Mouse (Mus musculus): ENCODE measurements around the gene Dock10. TPM values are rescaled to one million over a fixed set of nuclear protein-coding genes. Genes with fewer than 3 reads are reported as not detected.

Gene Dock10
- polyA plus RNA-seq, 1 experiment from 2014 or later, result 2.7 TPM

- Histone ChIP-seq H3K36me3 (ENCODE audit: control insufficient read depth, insufficient read depth, low read length) (no peaks in the 10 kb centered on the region), H3K9ac (ENCODE audit: low read length) (no peak overlapping the region), H3K27ac (ENCODE audit: low read depth, low read length) (no peak overlapping the region), H3K27me3 (ENCODE audit: control insufficient read depth, insufficient read depth, low read length) (no peaks in the 10 kb centered on the region), H3K4me2 (ENCODE audit: low read depth, low read length, severe bottlenecking) (no peak overlapping the region), H3K4me1 (replicated peaks; ENCODE audit: control insufficient read depth, insufficient read depth, low read length) (no peaks in the 10 kb centered on the region), H3K4me3 (ENCODE audit: low read depth, low read length) (no peak overlapping the region), H3K9me3 (ENCODE audit: control insufficient read depth, low read length) (no peaks in the 10 kb centered on the region)
- DNase-seq (ENCODE audit: low spot score) (no peak), ATAC-seq (replicated peaks; ENCODE audit: low FRiP score) (no peak)
- WGBS, result 83% methylated on average over 1 of the region's 1 CpGs
Observed at GRCm38 (mm10) chr1:80655854-80656253, 102.5 kb downstream of the Dock10 start.

DNA sequence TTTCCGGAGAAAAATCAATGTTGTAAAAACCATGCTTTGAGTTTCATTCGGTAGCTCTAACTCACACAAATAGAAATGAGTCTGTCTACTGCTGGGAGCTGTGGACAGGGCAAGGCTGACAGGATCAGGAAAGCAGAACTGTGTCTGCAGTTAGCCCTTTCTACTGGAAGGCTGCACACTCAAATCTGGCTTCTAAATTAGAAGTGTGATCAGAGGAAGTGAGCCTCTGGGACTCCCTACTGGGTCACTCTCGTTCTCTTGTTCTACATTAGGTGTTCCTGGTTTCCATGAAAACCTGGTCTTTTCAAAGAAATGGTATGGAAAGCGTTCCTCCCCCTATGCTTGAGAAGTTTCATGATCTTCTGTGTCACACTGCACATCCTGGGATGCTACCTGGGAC, 103.1 kb downstream of the Dock10 start:
- ATAC-seq (replicated peaks; ENCODE audit: low FRiP score) (no peak), DNase-seq (ENCODE audit: low spot score) (no peak)
- WGBS, result 86% methylated on average over 4 of the region's 4 CpGs
- no peaks in the 10 kb centered on the region for H3K27me3 ChIP-seq (ENCODE audit: control insufficient read depth, insufficient read depth, low read length)
- H3K36me3 ChIP-seq (ENCODE audit: control insufficient read depth, insufficient read depth, low read length), result no peaks in the 10 kb centered on the region
- H3K27ac ChIP-seq (ENCODE audit: low read depth, low read length), result no peak overlapping the region
- H3K4me3 ChIP-seq (ENCODE audit: low read depth, low read length), result no peak overlapping the region
- no peaks in the 10 kb centered on the region for H3K9me3 ChIP-seq (ENCODE audit: control insufficient read depth, low read length)
- no peak overlapping the region for H3K4me2 ChIP-seq (ENCODE audit: low read depth, low read length, severe bottlenecking)
- no peaks in the 10 kb centered on the region for H3K4me1 ChIP-seq (replicated peaks; ENCODE audit: control insufficient read depth, insufficient read depth, low read length)
- no peak overlapping the region for H3K9ac ChIP-seq (ENCODE audit: low read length)

- WGBS, result 89% methylated on average over 1 of the region's 1 CpGs
- Histone ChIP-seq H3K9me3 (ENCODE audit: control insufficient read depth, low read length) (no peaks in the 10 kb centered on the region), H3K9ac (ENCODE audit: low read length) (no peak overlapping the region), H3K4me3 (ENCODE audit: low read depth, low read length) (no peak overlapping the region), H3K36me3 (ENCODE audit: control insufficient read depth, insufficient read depth, low read length) (no peaks in the 10 kb centered on the region), H3K27ac (ENCODE audit: low read depth, low read length) (no peak overlapping the region), H3K4me2 (ENCODE audit: low read depth, low read length, severe bottlenecking) (no peak overlapping the region), H3K27me3 (ENCODE audit: control insufficient read depth, insufficient read depth, low read length) (no peaks in the 10 kb centered on the region), H3K4me1 (replicated peaks; ENCODE audit: control insufficient read depth, insufficient read depth, low read length) (no peaks in the 10 kb centered on the region)
- DNase-seq (ENCODE audit: low spot score) (no peak), ATAC-seq (replicated peaks; ENCODE audit: low FRiP score) (no peak)
Observed at GRCm38 (mm10) chr1:80654177-80654576, 104.2 kb downstream of the Dock10 start.

DNA sequence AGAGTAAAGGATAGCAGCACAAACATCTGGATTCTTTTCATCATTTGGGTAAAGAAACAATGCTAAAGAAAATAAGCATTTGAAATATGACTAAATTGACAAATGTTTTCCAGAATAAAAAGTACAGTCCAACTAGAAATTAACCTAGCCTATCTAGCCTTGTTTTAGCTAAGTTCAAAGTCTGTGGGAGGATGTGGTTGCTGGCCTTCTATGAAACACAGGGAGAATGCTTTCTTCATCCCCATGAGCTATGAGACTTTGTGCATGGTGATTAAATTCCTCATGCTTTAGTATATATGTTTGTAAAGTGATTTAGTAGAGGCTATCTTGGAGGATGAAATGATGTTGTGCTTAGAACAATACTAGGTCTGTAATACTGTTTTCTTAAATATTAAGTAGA, 105.5 kb downstream of the Dock10 start:
- no peak overlapping the region for H3K4me2 ChIP-seq (ENCODE audit: low read depth, low read length, severe bottlenecking)
- H3K9me3 ChIP-seq (ENCODE audit: control insufficient read depth, low read length), result no peaks in the 10 kb centered on the region
- H3K4me3 ChIP-seq (ENCODE audit: low read depth, low read length), result no peak overlapping the region
- no peaks in the 10 kb centered on the region for H3K27me3 ChIP-seq (ENCODE audit: control insufficient read depth, insufficient read depth, low read length)
- no peaks in the 10 kb centered on the region for H3K36me3 ChIP-seq (ENCODE audit: control insufficient read depth, insufficient read depth, low read length)
- H3K4me1 ChIP-seq (replicated peaks; ENCODE audit: control insufficient read depth, insufficient read depth, low read length), result no peaks in the 10 kb centered on the region
- DNase-seq (ENCODE audit: low spot score) (no peak), ATAC-seq (replicated peaks; ENCODE audit: low FRiP score) (no peak)
- H3K27ac ChIP-seq (ENCODE audit: low read depth, low read length), result no peak overlapping the region
- no peak overlapping the region for H3K9ac ChIP-seq (ENCODE audit: low read length)

GRCm38 (mm10) chr1:80652083-80652482, 106.2 kb downstream of the Dock10 start:
- H3K9ac ChIP-seq (ENCODE audit: low read length), result no peak overlapping the region
- H3K4me1 ChIP-seq (replicated peaks; ENCODE audit: control insufficient read depth, insufficient read depth, low read length), result no peaks in the 10 kb centered on the region
- H3K4me3 ChIP-seq (ENCODE audit: low read depth, low read length), result no peak overlapping the region
- no peaks in the 10 kb centered on the region for H3K27me3 ChIP-seq (ENCODE audit: control insufficient read depth, insufficient read depth, low read length)
- H3K27ac ChIP-seq (ENCODE audit: low read depth, low read length), result no peak overlapping the region
- H3K36me3 ChIP-seq (ENCODE audit: control insufficient read depth, insufficient read depth, low read length), result no peaks in the 10 kb centered on the region
- 83% methylated on average over 2 of the region's 2 CpGs for WGBS
- H3K4me2 ChIP-seq (ENCODE audit: low read depth, low read length, severe bottlenecking), result no peak overlapping the region
- DNase-seq (ENCODE audit: low spot score), result no peak
- H3K9me3 ChIP-seq (ENCODE audit: control insufficient read depth, low read length), result no peaks in the 10 kb centered on the region
- ATAC-seq (replicated peaks; ENCODE audit: low FRiP score), result no peak

DNA sequence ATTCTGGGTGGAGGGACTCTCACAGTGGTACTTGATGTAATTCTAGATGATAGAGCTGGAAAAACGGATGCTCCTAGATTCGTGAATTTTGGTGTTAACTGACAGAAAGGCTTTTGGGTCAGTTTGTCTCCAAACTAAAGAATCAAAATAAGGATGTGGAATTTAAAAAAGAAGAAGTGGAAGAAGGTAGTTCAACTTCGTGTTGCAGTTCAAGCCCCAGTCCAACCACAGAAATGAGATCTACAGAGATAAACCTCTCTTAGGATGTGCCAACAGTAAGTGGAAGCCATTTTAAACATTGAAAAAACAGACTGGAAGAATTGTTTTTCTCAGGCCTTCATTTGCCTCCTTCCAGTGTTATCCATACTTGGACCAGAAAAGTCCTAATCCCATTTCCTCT, 111.7 kb downstream of the Dock10 start:
- no peak for ATAC-seq (replicated peaks; ENCODE audit: low FRiP score)
- H3K4me2 ChIP-seq (ENCODE audit: low read depth, low read length, severe bottlenecking), result no peak overlapping the region
- 80% methylated on average over 3 of the region's 3 CpGs for WGBS
- no peak overlapping the region for H3K9ac ChIP-seq (ENCODE audit: low read length)
- H3K4me1 ChIP-seq (replicated peaks; ENCODE audit: control insufficient read depth, insufficient read depth, low read length), result no peaks in the 10 kb centered on the region
- no peaks in the 10 kb centered on the region for H3K27me3 ChIP-seq (ENCODE audit: control insufficient read depth, insufficient read depth, low read length)
- no peaks in the 10 kb centered on the region for H3K9me3 ChIP-seq (ENCODE audit: control insufficient read depth, low read length)
- no peak overlapping the region for H3K4me3 ChIP-seq (ENCODE audit: low read depth, low read length)
- no peak overlapping the region for H3K27ac ChIP-seq (ENCODE audit: low read depth, low read length)
- H3K36me3 ChIP-seq (ENCODE audit: control insufficient read depth, insufficient read depth, low read length), result no peaks in the 10 kb centered on the region
- no peak for DNase-seq (ENCODE audit: low spot score)

DNA sequence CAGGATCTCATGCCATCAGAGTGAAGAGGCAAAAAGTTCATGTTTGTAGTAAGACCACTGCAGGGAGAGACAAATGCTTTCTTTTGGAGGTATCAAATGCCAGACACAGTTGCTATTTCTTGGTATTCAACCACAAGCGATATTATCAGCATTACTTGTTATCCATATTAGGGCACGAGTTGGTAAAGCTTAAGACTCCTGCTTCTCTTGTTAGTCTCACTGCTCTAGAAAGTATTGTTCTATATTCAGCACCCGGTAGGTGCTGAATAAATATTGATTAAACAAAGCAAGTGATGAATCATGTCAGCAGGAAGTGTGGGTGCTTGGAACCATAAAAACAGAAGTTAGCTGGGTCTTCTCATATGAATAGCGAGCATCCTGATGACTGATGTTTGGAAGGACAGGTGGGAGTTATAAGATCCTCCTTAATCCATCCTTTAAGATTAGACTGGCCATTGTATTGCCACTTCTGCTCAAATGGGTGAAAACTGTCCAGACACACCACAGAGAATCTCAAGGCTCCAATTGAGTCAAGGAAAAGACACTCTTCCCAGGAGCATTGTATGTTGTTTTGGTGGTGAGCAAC, 114.4 kb downstream of the Dock10 start:
- Histone ChIP-seq H3K4me2 (ENCODE audit: low read depth, low read length, severe bottlenecking) (no peak overlapping the region), H3K4me1 (replicated peaks; ENCODE audit: control insufficient read depth, insufficient read depth, low read length) (no peaks in the 10 kb centered on the region), H3K4me3 (ENCODE audit: low read depth, low read length) (no peak overlapping the region), H3K36me3 (ENCODE audit: control insufficient read depth, insufficient read depth, low read length) (no peaks in the 10 kb centered on the region), H3K9me3 (ENCODE audit: control insufficient read depth, low read length) (no peaks in the 10 kb centered on the region), H3K27ac (ENCODE audit: low read depth, low read length) (no peak overlapping the region), H3K27me3 (ENCODE audit: control insufficient read depth, insufficient read depth, low read length) (no peaks in the 10 kb centered on the region), H3K9ac (ENCODE audit: low read length) (no peak overlapping the region)
- DNase-seq (ENCODE audit: low spot score) (no peak), ATAC-seq (replicated peaks; ENCODE audit: low FRiP score) (no peak)
- 91% methylated on average over 4 of the region's 4 CpGs for WGBS

DNA sequence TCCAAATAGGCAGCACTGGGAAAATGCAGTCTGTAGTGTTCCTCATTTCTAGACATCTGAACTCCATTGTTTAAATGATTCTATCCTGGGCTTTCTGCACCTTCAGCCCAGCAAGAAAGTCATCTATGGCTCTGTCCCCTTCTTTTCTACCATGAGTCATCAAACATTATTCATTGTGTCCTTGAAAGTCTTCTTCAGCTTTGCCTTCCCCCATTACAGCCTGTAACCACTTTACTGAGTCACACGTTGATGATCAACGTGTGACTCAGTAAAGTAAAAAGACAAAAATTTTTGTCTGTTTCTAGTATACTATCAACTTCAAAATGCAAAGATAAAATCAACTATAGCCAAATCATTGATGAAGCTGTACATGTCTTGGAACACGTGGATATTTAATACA, 116.5 kb downstream of the Dock10 start:
- DNase-seq (ENCODE audit: low spot score) (no peak), ATAC-seq (replicated peaks; ENCODE audit: low FRiP score) (no peak)
- Histone ChIP-seq H3K36me3 (ENCODE audit: control insufficient read depth, insufficient read depth, low read length) (no peaks in the 10 kb centered on the region), H3K4me3 (ENCODE audit: low read depth, low read length) (no peak overlapping the region), H3K4me1 (replicated peaks; ENCODE audit: control insufficient read depth, insufficient read depth, low read length) (no peaks in the 10 kb centered on the region), H3K9ac (ENCODE audit: low read length) (no peak overlapping the region), H3K4me2 (ENCODE audit: low read depth, low read length, severe bottlenecking) (no peak overlapping the region), H3K9me3 (ENCODE audit: control insufficient read depth, low read length) (no peaks in the 10 kb centered on the region), H3K27me3 (ENCODE audit: control insufficient read depth, insufficient read depth, low read length) (no peaks in the 10 kb centered on the region), H3K27ac (ENCODE audit: low read depth, low read length) (no peak overlapping the region)
- WGBS, result 90% methylated on average over 3 of the region's 3 CpGs

DNA sequence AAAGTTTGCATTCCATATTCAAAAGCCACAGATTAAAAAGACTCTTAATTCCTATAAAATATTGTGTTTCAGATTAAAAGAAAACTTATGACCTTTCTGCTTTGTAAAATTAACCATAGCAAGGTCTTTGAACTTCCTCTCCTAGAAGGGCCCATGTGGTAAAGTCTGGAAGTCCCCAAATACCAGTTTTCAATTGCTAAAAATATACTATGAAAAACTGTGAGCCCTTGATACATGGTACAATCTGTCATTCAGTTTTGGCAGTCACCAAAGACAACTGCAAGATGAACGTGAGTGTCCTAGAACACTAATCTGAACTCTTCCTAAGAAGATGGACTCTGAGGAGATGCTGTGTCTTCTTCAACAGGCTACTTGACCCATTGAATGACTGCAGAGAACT, 117.0 kb downstream of the Dock10 start:
- H3K4me3 ChIP-seq (ENCODE audit: low read depth, low read length), result no peak overlapping the region
- ATAC-seq (replicated peaks; ENCODE audit: low FRiP score) (no peak), DNase-seq (ENCODE audit: low spot score) (no peak)
- H3K4me1 ChIP-seq (replicated peaks; ENCODE audit: control insufficient read depth, insufficient read depth, low read length), result no peaks in the 10 kb centered on the region
- H3K9me3 ChIP-seq (ENCODE audit: control insufficient read depth, low read length), result no peaks in the 10 kb centered on the region
- WGBS, result 82% methylated on average over 1 of the region's 1 CpGs
- no peaks in the 10 kb centered on the region for H3K36me3 ChIP-seq (ENCODE audit: control insufficient read depth, insufficient read depth, low read length)
- H3K27ac ChIP-seq (ENCODE audit: low read depth, low read length), result no peak overlapping the region
- H3K4me2 ChIP-seq (ENCODE audit: low read depth, low read length, severe bottlenecking), result no peak overlapping the region
- no peaks in the 10 kb centered on the region for H3K27me3 ChIP-seq (ENCODE audit: control insufficient read depth, insufficient read depth, low read length)
- no peak overlapping the region for H3K9ac ChIP-seq (ENCODE audit: low read length)

All from forebrain, embryonic 11.5 days (tissue).